Mouse (Mus musculus): ENCODE results near the gene Trim26.
"Not testable (repeated sequence)": the region's sequence is repeated elsewhere in the genome, so short reads cannot be mapped to it uniquely, and the experiment has no call there.

The Trim26 gene

GRCm38 (mm10) chr17:36836874-36837647 is at the start of gene Trim26:
Gene Trim26, plus strand, starts transcription at chr17:36837134.
- DNase-seq (ENCODE audit: low spot score in 2 of 2), result peak; percentile 99

DNA sequence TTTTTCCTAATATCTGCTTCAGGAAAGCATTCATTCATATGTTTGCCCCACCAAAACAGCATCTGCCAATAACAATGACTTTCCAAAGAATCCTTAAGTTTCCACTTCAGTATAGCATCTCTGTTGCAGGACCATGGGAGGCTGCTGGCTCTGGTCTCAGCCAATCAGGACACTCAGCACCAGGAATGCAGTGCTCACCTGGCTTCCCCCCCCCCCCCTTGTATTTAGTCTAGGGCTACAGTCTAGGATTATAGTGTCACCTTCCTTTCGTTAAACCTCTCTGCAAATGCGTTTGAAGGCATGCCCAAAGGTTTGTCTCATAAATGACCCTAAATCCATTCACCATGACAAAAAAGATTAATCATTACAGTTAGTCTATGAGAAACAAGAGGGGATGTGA is 48.6 kb upstream of the Trim26 start:
- DNase-seq (ENCODE audit: low spot score in 2 of 2), result no peak

DNA sequence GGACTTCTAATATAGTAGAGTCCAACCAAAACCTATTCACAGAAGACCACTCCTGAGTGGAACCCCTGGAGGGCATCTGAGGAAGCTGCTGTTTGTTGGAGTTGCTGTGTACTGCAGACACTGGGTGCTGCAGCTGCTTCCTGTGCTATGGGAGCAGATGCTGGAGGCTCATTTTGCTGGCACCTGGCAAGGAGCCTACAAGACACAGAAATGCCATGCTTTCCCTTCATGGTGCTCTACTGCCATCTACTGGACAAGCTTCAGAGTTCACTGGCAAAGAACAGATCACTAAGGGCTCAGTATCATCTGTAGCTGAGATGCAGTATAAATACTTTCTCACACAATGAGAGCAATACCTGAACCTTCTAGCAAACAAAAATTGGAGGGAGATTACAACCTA is 48.1 kb upstream of the Trim26 start:
- DNase-seq (ENCODE audit: low spot score in 2 of 2), result peak; percentile 14 to 36

DNA sequence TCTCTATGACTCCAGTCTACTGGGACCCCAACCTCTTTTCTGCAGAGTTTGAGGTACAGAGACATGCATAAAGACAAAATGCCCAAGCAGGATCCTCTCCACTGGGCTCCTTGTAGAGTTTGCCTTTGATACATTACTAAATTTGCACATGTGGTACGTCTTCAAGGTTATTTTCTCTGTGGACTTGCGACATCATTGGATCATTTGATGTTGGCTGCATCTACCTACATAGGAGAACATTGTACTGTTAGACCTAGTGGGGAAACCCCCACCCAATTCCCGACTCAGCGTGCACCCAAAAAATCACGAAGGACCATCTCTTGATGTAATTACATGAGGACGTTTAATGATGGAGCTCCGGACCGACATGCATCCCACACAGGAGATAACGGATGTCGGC is 37.4 kb upstream of the Trim26 start:
- DNase-seq (ENCODE audit: low spot score in 2 of 2), result no peak

GRCm38 (mm10) chr17:36799921-36800462 is 36.9 kb upstream of the Trim26 start:
- DNase-seq (ENCODE audit: low spot score in 2 of 2), result not testable (repeated sequence)

GRCm38 (mm10) chr17:36811871-36812270 is 25.1 kb upstream of the Trim26 start, which contains the start of gene H2-M10.6:
Gene H2-M10.6, plus strand, starts transcription at chr17:36812171.
- DNase-seq (ENCODE audit: low spot score in 2 of 2), result no peak

GRCm38 (mm10) chr17:36824005-36824404 is 12.9 kb upstream of the Trim26 start:
- peak; percentile 15 to 42 for DNase-seq (ENCODE audit: low spot score in 2 of 2)

DNA sequence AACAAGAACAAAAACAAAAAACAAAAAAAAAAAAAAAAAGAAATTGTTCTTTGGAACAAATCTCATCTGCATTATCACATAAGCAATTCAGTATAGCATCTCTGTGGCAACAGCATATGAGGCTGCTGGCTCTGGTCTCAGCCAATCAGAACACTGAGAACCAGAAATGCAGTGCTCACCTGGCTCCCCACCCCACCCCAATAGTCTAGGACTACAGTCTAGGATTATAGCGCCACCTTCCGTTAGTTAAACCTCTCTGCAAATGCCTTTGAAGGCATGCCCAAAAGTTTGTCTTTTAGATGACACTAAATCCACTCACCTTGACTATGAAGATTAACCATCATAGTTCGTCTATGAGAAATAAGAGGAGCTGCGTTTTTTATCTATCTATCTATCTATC is 11.4 kb upstream of the Trim26 start:
- no peak for DNase-seq (ENCODE audit: low spot score in 2 of 2)

GRCm38 (mm10) chr17:36826002-36826401 is 10.9 kb upstream of the Trim26 start:
- peak; percentile 82 to 89 for DNase-seq (ENCODE audit: low spot score in 2 of 2)

GRCm38 (mm10) chr17:36828488-36828887 is 8.4 kb upstream of the Trim26 start:
- no peak for DNase-seq (ENCODE audit: low spot score in 2 of 2)

- DNase-seq (ENCODE audit: low spot score in 2 of 2), result no peak
Observed at GRCm38 (mm10) chr17:36830470-36830869, 6.5 kb upstream of the Trim26 start.

GRCm38 (mm10) chr17:36832694-36833093 is 4.2 kb upstream of the Trim26 start:
- DNase-seq (ENCODE audit: low spot score in 2 of 2), result no peak

DNA sequence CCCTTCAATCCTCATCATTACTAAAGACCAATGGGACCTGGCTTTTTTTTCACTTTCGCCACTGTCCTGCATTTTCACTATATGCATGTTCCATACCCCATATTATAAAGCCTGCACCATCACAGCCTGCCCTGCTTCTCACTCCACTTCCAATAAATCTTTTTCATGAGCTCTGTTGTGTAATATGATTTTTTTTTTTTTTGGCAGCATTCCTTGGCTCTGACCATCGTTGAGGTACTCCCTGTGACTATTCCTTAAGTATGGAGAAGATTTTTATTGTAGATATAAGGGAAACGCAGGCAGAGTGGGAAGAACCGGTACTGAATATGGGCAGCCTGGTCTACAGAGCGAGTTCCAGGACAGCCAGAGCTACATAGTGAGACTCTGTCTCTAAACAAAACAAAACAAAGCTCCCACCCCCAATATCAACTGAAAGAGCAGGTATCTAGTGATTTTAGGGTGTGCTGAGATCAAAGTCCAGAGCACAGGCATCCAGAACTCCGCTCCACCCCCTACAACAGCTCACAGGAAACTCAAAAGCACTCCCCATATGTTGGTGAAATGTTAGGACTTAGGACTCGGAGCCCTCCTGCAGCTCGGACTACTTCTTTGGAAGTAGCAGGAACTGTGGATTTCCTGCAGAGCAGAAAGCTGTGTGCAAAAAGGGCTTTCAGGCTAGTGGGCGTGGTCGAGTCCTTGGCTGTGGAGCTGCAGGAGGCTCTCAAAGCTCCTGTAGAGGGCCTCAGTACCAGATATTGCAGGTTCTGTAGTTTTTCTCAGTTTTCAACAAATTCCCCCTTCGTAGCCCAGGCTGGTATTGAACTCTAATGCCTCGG is 1.1 kb upstream of the Trim26 start:
- peak; percentile 61 to 65 for DNase-seq (ENCODE audit: low spot score in 2 of 2)

- DNase-seq (ENCODE audit: low spot score in 2 of 2), result no peak
Observed at GRCm38 (mm10) chr17:36836427-36836812, 514 bp upstream of the Trim26 start.

GRCm38 (mm10) chr17:36839001-36839400 is 2.1 kb downstream of the Trim26 start:
- DNase-seq (ENCODE audit: low spot score in 2 of 2), result no peak

- DNase-seq (ENCODE audit: low spot score in 2 of 2), result no peak
Observed at GRCm38 (mm10) chr17:36839931-36840330, 3.0 kb downstream of the Trim26 start.

GRCm38 (mm10) chr17:36840961-36841445 is 4.1 kb downstream of the Trim26 start:
- DNase-seq (ENCODE audit: low spot score in 2 of 2), result no peak

- no peak for DNase-seq (ENCODE audit: low spot score in 2 of 2)
Observed at GRCm38 (mm10) chr17:36843696-36844095, 6.8 kb downstream of the Trim26 start.

DNA sequence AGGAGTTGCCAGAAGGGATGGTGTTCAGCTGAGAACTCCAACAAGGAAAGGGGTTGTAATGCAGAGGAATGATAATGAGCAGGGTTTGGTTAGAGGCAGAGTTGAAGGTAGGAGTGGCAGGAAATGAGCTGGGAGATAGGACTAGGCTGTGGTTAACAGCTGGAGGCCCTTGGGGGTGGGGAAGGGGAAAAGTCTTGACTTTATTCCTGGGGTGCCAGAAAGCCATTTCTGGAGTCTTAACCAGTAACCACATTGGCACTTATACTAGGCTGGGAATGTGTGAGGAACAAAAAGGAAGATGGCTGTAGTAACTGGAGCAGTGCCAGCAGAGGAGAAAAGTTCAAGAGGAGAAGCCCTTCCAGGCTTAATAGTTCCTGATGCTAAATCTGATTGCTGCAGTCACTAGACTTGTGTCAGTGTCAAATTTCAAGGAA is 7.4 kb downstream of the Trim26 start:
- no peak for DNase-seq (ENCODE audit: low spot score in 2 of 2)

DNA sequence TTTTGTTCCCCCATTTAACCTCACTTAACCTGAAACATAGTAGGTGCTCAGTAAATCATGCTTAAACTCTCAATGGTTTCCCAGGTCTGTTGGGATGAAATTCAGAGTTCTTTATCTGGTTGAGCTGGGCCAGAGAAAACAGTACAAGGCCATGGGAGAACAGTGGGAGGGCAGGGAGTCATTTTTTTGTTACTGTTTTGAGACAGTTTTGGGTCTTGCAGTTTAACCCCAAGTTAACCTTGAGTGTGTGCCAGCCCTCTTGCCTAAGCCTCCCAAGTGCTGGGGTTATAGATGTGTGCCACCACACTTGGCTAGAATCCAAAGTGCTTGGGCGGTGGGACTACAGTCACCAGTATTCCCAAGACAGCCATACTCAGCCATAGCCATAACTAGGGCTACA is 7.8 kb downstream of the Trim26 start:
- DNase-seq (ENCODE audit: low spot score in 2 of 2), result no peak

DNA sequence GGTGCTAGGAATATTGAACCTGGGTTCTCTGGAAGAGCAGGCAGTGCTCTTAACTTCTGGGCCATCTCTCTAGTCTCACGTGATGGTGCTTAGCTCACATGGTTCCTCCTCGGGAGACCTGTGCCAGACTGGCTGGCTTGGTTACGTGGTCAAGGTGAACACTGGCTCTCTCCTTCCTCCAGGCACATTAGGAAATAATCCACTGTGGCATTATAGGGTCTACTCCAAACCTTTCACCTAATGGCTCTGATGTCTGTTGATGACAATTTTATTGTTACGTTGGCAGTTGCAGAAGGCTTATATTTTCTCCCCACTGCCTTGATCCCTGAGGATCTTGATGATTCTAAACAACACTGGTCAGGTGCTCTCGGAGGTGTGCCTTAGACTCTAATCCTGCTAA is 12.0 kb downstream of the Trim26 start:
- no peak for DNase-seq (ENCODE audit: low spot score in 2 of 2)

GRCm38 (mm10) chr17:36849992-36850391 is 13.1 kb downstream of the Trim26 start:
- DNase-seq (ENCODE audit: low spot score in 2 of 2), result no peak

Measured in heart, adult 9 months (tissue).